Mouse (Mus musculus) forebrain, embryonic 16.5 days (tissue): ENCODE results near the gene Grip1. TPM values are rescaled to one million over a fixed set of nuclear protein-coding genes. Genes with fewer than 3 reads are reported as not detected.
A peak's percentile ranks its signal among the peaks of the same experiment; 100 is the strongest.

Source experiments
- ATAC-seq: fragments of 200-750 bp; cut with Nextera tagmentation; 2 replicates; pipeline ENCODE4 v1.8.0; 2017; ENCODE audit warnings: mild to moderate bottlenecking, moderate library complexity
- H3K27ac ChIP-seq: fragments of 300-500 bp; sonication (generic); 2 replicates; pipeline ENCODE4 v1.5.1; 2014; ENCODE audit warnings: low read length, control low read depth
- H3K27me3 ChIP-seq: fragments of 300-500 bp; sonication (generic); replicated peaks from 2 replicates; pipeline ENCODE4 v1.6.1; 2014; ENCODE audit warnings: low read length; ENCODE audit not compliant: control insufficient read depth, insufficient read depth
- H3K36me3 ChIP-seq: fragments of 300-500 bp; sonication (generic); 2 replicates; pipeline ENCODE4 v1.6.1; 2014; ENCODE audit not compliant: control insufficient read depth, insufficient read depth
- H3K4me1 ChIP-seq: fragments of 300-500 bp; sonication (generic); replicated peaks from 2 replicates; pipeline ENCODE4 v1.6.1; 2014; ENCODE audit warnings: low read length; ENCODE audit not compliant: control insufficient read depth, insufficient read depth
- H3K4me2 ChIP-seq: fragments of 300-500 bp; sonication (generic); 2 replicates; pipeline ENCODE4 v1.6.1; 2014; ENCODE audit warnings: mild to moderate bottlenecking, low read length, control low read depth
- H3K4me3 ChIP-seq: fragments of 300-500 bp; sonication (generic); replicated peaks from 2 replicates; pipeline ENCODE4 v1.5.1; 2014; ENCODE audit warnings: mild to moderate bottlenecking, low read length, control low read depth
- H3K9ac ChIP-seq: fragments of 300-500 bp; sonication (generic); replicated peaks from 2 replicates; pipeline ENCODE4 v1.6.1; 2014; ENCODE audit warnings: low read depth, low read length, control low read depth
- H3K9me3 ChIP-seq: fragments of 300-500 bp; sonication (generic); 2 replicates; pipeline ENCODE4 v1.6.1; 2016; ENCODE audit warnings: low read length; ENCODE audit not compliant: control insufficient read depth
- WGBS: fragments of 180-500 bp; shearing (Covaris S2); extraction: QIAGEN DNeasy Blood & Tissue Kit; methylation state at CpG from one replicate; pipeline ENCODE4 v1.1.7; 2014; 5-methylcytosine and 5-hydroxymethylcytosine counted together
- polyA plus RNA-seq: library from polyadenylated mRNA; unstranded; fragments of >200 nt; fragmentation: Nextera tagmentation; extraction: Ambion mirVana; gene quantifications from 2 replicates; pipeline ENCODE4 v1.2.1, GENCODE M21; 2015

Grip1 gene
- polyA plus RNA-seq, 1 experiment from 2014 or later, result 20.1 TPM

GRCm38 (mm10) chr10:119816001-119816400, 362.4 kb downstream of the Grip1 start:
- Histone ChIP-seq H3K36me3 (no peaks in the 10 kb centered on the region), H3K9me3 (no peaks in the 10 kb centered on the region), H3K4me3 (no peak overlapping the region), H3K27ac (no peak overlapping the region), H3K9ac (no peak overlapping the region), H3K4me1 (peaks cover 23% of the 10 kb centered on the region), H3K4me2 (no peak overlapping the region), H3K27me3 (no peaks in the 10 kb centered on the region)
- no peak for ATAC-seq
- WGBS, result 80% methylated on average over 5 of the region's 5 CpGs

GRCm38 (mm10) chr10:119818381-119818780, 364.8 kb downstream of the Grip1 start:
- ATAC-seq, result peak; percentile 70
- H3K4me2 ChIP-seq, result peak overlapping the region; percentile 58
- H3K4me1 ChIP-seq, result peaks cover 23% of the 10 kb centered on the region
- no peaks in the 10 kb centered on the region for H3K36me3 ChIP-seq
- 20% methylated on average over 5 of the region's 5 CpGs for WGBS
- no peak overlapping the region for H3K4me3 ChIP-seq
- no peaks in the 10 kb centered on the region for H3K9me3 ChIP-seq
- H3K27me3 ChIP-seq, result no peaks in the 10 kb centered on the region
- no peak overlapping the region; the same call in 1 of the 2 replicates for H3K9ac ChIP-seq
- H3K27ac ChIP-seq, result peak overlapping the region; percentile 50

- H3K36me3 ChIP-seq, result no peaks in the 10 kb centered on the region
- peak overlapping the region; percentile 53 for H3K4me3 ChIP-seq
- no peaks in the 10 kb centered on the region for H3K27me3 ChIP-seq
- peak overlapping the region; percentile 89 for H3K27ac ChIP-seq
- H3K4me2 ChIP-seq, result peak overlapping the region; percentile 58
- WGBS, result 23% methylated on average over 17 of the region's 17 CpGs
- peak; percentile 62 for ATAC-seq
- peak overlapping the region; percentile 70 for H3K9ac ChIP-seq
- peaks cover 27% of the 10 kb centered on the region for H3K4me1 ChIP-seq
- no peaks in the 10 kb centered on the region for H3K9me3 ChIP-seq
Observed at GRCm38 (mm10) chr10:119819102-119819681, 365.6 kb downstream of the Grip1 start.

GRCm38 (mm10) chr10:119819740-119820139, 366.1 kb downstream of the Grip1 start:
- peaks cover 27% of the 10 kb centered on the region for H3K4me1 ChIP-seq
- 39% methylated on average over 5 of the region's 5 CpGs for WGBS

GRCm38 (mm10) chr10:119820428-119820827, 366.8 kb downstream of the Grip1 start:
- H3K27ac ChIP-seq, result no peak overlapping the region
- WGBS, result 8% methylated on average over 4 of the region's 4 CpGs
- no peak overlapping the region for H3K9ac ChIP-seq
- H3K4me2 ChIP-seq, result peak overlapping the region; percentile 39
- H3K27me3 ChIP-seq, result no peaks in the 10 kb centered on the region
- ATAC-seq, result no peak
- peaks cover 27% of the 10 kb centered on the region for H3K4me1 ChIP-seq
- H3K9me3 ChIP-seq, result no peaks in the 10 kb centered on the region
- peak overlapping the region; percentile 13 for H3K4me3 ChIP-seq
- H3K36me3 ChIP-seq, result no peaks in the 10 kb centered on the region

More at GRCm38 (mm10) chr10:119819740-119820139, 366.1 kb downstream of the Grip1 start:
- ATAC-seq, result no peak
- Histone ChIP-seq H3K9ac (peak overlapping the region; percentile 70), H3K4me3 (peak overlapping the region; percentile 53), H3K4me2 (peak overlapping the region; percentile 58), H3K27ac (peak overlapping the region; percentile 89), H3K36me3 (no peaks in the 10 kb centered on the region), H3K27me3 (no peaks in the 10 kb centered on the region), H3K9me3 (no peaks in the 10 kb centered on the region)

- no peaks in the 10 kb centered on the region for H3K9me3 ChIP-seq
- peaks cover 20% of the 10 kb centered on the region for H3K4me1 ChIP-seq
- no peak overlapping the region for H3K4me3 ChIP-seq
- H3K4me2 ChIP-seq, result no peak overlapping the region
- 51% methylated on average over 7 of the region's 7 CpGs for WGBS
- no peak for ATAC-seq
- no peak overlapping the region for H3K27ac ChIP-seq
- H3K9ac ChIP-seq, result no peak overlapping the region
- no peaks in the 10 kb centered on the region for H3K27me3 ChIP-seq
- H3K36me3 ChIP-seq, result no peaks in the 10 kb centered on the region
Observed at GRCm38 (mm10) chr10:119823691-119824090, 370.1 kb downstream of the Grip1 start.

- Histone ChIP-seq H3K9me3 (no peaks in the 10 kb centered on the region), H3K4me1 (peaks cover 13% of the 10 kb centered on the region), H3K9ac (no peak overlapping the region), H3K4me2 (no peak overlapping the region), H3K4me3 (no peak overlapping the region), H3K27ac (no peak overlapping the region), H3K27me3 (no peaks in the 10 kb centered on the region), H3K36me3 (no peaks in the 10 kb centered on the region)
- 81% methylated on average over 11 of the region's 11 CpGs for WGBS
- no peak for ATAC-seq
Observed at GRCm38 (mm10) chr10:119824521-119824920, 370.9 kb downstream of the Grip1 start.

- WGBS, result 62% methylated on average over 6 of the region's 6 CpGs
- no peak for ATAC-seq
- H3K4me2 ChIP-seq, result no peak overlapping the region
Observed at GRCm38 (mm10) chr10:119830388-119830956, 376.8 kb downstream of the Grip1 start.

GRCm38 (mm10) chr10:119831086-119831485, 377.5 kb downstream of the Grip1 start:
- no peaks in the 10 kb centered on the region for H3K27me3 ChIP-seq
- 100% methylated on average over 1 of the region's 1 CpGs for WGBS
- no peak for ATAC-seq

More at GRCm38 (mm10) chr10:119830388-119830956, 376.8 kb downstream of the Grip1 start:
- no peak overlapping the region for H3K27ac ChIP-seq
- no peaks in the 10 kb centered on the region for H3K36me3 ChIP-seq
- peaks cover 9% of the 10 kb centered on the region for H3K4me1 ChIP-seq
- no peaks in the 10 kb centered on the region for H3K27me3 ChIP-seq
- no peak overlapping the region for H3K4me3 ChIP-seq
- H3K9me3 ChIP-seq, result peaks cover 4% of the 10 kb centered on the region; the same call in 1 of the 2 replicates
- H3K9ac ChIP-seq, result no peak overlapping the region

More at GRCm38 (mm10) chr10:119831086-119831485, 377.5 kb downstream of the Grip1 start:
- no peak overlapping the region for H3K9ac ChIP-seq
- no peak overlapping the region for H3K4me2 ChIP-seq
- peaks cover 9% of the 10 kb centered on the region for H3K4me1 ChIP-seq
- H3K36me3 ChIP-seq, result no peaks in the 10 kb centered on the region
- H3K4me3 ChIP-seq, result no peak overlapping the region
- H3K9me3 ChIP-seq, result peaks cover 4% of the 10 kb centered on the region; the same call in 1 of the 2 replicates
- H3K27ac ChIP-seq, result no peak overlapping the region
